Mouse (Mus musculus) midbrain, embryonic 16.5 days (tissue): ENCODE data around the gene Suz12. TPM values are rescaled to one million over a fixed set of nuclear protein-coding genes. Genes with fewer than 3 reads are reported as not detected.

ENCODE experiments used
- ATAC-seq: fragments of 200-750 bp; cut with Nextera tagmentation; 2 replicates; pipeline ENCODE4 v1.8.0; 2017; ENCODE audit warnings: moderate TSS enrichment
- H3K27ac ChIP-seq: fragments of 300-500 bp; sonication (generic); 2 replicates; pipeline ENCODE4 v1.5.1; 2014; ENCODE audit warnings: mild to moderate bottlenecking, low read length, mixed read lengths
- H3K27me3 ChIP-seq: fragments of 300-500 bp; sonication (generic); 2 replicates; pipeline ENCODE4 v1.6.1; 2014; ENCODE audit warnings: low read depth, low read length, mixed read lengths; ENCODE audit not compliant: control insufficient read depth, insufficient read depth
- H3K36me3 ChIP-seq: fragments of 300-500 bp; sonication (generic); 2 replicates; pipeline ENCODE4 v1.6.1; 2014; ENCODE audit warnings: mild to moderate bottlenecking, low read length, moderate library complexity, mixed read lengths; ENCODE audit not compliant: control insufficient read depth, insufficient read depth
- H3K4me1 ChIP-seq: fragments of 300-500 bp; sonication (generic); 2 replicates; pipeline ENCODE4 v1.6.1; 2014; ENCODE audit warnings: mild to moderate bottlenecking, low read length, mixed read lengths; ENCODE audit not compliant: control insufficient read depth, insufficient read depth
- H3K4me2 ChIP-seq: fragments of 300-500 bp; sonication (generic); 2 replicates; pipeline ENCODE4 v1.6.1; 2014; ENCODE audit warnings: mild to moderate bottlenecking, low read length, mixed read lengths
- H3K4me3 ChIP-seq: fragments of 300-500 bp; sonication (generic); 2 replicates; pipeline ENCODE4 v1.5.1; 2014; ENCODE audit warnings: low read depth, mild to moderate bottlenecking, low read length, moderate library complexity, mixed read lengths
- H3K9ac ChIP-seq: fragments of 300-500 bp; sonication (generic); 2 replicates; pipeline ENCODE4 v1.6.1; 2014; ENCODE audit warnings: low read depth, low read length, mixed read lengths
- H3K9me3 ChIP-seq: fragments of 300-500 bp; sonication (generic); replicated peaks from 2 replicates; pipeline ENCODE4 v1.6.1; 2014; ENCODE audit warnings: mild to moderate bottlenecking, low read length, mixed read lengths; ENCODE audit not compliant: control insufficient read depth, poor library complexity, severe bottlenecking
- WGBS: fragments of 180-500 bp; shearing (Covaris S2); extraction: QIAGEN DNeasy Blood & Tissue Kit; methylation state at CpG from one replicate; pipeline ENCODE4 v1.1.7; 2014; 5-methylcytosine and 5-hydroxymethylcytosine counted together
- polyA plus RNA-seq: library from polyadenylated mRNA; unstranded; fragments of >200 nt; fragmentation: Nextera tagmentation; extraction: Ambion mirVana; gene quantifications from 2 replicates; pipeline ENCODE4 v1.2.1, GENCODE M21; 2015

The Suz12 gene
- 11.7 and 13.2 TPM in 2 replicates for polyA plus RNA-seq

DNA sequence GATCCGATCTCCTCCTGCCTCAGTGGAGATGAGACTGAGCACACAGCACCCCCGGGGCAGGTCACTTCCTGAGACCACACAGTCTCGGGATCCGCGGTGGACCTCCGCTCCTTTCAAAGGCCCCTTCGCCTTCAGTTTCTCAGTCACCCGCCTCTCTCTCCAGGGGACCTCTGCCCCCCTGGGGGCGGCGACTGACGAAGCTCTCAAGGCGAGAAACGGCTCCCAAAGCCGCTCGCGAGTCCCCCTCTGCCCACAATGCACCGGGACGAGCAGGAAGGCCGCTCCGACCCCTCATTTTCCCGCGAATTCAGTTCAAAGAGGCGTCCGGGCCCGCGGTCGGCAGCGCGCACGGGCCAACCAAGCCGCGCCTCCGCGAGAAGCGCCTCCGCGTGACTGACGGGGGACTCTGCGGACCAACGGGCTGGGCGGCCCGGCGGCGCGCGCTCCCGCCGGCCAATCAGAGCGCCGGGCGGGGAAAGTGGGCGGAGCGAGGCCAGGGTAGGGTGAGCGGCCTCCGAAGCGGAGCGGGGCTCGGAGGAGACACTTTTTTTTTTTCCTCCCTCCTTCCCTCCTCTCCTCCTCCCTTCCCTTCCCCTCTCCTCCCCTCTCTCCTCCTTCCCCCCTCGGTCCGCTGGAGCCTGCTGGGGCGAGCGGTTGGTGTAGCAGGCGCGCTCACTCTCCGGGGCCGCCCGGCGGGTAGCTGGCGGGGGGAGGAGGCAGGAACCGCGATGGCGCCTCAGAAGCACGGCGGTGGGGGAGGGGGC lies at the start of gene Suz12:
Gene Suz12 (plus strand): TSS at position 515 of the 764 bp plus-strand sequence.
- Histone ChIP-seq H3K36me3 (no peaks in the 10 kb centered on the region), H3K4me3 (peak within 1 kb of the TSS; percentile 98), H3K27me3 (no peaks in the 10 kb centered on the region), H3K9me3 (no peaks in the 10 kb centered on the region), H3K4me1 (peaks cover 3% of the 10 kb centered on the region), H3K27ac (peak within 1 kb of the TSS; percentile 98), H3K9ac (peak within 1 kb of the TSS; percentile 91), H3K4me2 (peak within 1 kb of the TSS; percentile 91)
- peak; percentile 97 for ATAC-seq
- under 1% methylated on average over 64 of the region's 74 CpGs for WGBS

DNA sequence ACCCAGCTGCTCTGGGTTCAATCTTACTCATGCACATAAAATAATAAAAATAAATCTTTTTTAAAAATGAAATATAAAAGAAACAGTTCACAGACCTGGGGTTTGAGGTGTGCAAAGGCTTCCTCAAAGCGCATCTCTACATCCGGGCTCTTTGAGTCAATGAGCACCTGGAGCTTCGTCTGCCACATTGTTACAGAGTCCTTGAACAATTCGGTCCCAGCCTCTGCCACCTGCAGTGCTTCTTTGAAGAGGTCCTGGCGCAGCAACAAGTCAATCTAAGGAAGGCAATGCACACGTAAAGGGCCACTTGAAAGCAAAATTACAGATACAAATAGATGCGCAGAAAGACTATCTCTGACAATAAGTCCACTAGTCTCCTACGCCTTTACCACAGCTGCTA lies 49.8 kb upstream of the Suz12 start:
- WGBS = 88% methylated on average over 8 of the region's 8 CpGs
- no peaks in the 10 kb centered on the region for H3K4me1 ChIP-seq
- no peak overlapping the region for H3K4me3 ChIP-seq
- H3K36me3 ChIP-seq = peaks cover 35% of the 10 kb centered on the region
- H3K27me3 ChIP-seq = no peaks in the 10 kb centered on the region
- no peak overlapping the region for H3K9ac ChIP-seq
- ATAC-seq = no peak
- H3K9me3 ChIP-seq = no peaks in the 10 kb centered on the region
- no peak overlapping the region for H3K27ac ChIP-seq
- H3K4me2 ChIP-seq = no peak overlapping the region

DNA sequence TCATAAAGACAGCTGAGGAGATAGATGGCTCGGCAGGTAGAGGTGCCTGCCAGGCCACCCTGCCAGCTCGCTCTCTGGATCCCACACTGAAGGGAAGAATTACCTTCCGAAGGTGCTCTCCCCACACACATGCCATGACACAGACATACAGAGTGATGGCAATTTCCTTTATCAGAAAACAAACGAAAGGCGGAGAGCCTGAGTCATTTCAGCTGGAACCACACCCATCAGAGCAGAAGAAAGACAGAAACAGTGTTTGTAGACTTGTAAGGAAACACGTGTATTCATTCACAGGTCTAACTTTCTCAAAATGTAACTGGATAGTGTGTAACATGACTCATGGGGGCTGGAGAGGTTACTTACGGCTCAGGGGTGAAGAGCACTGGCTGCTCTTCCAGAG lies 49.3 kb upstream of the Suz12 start:
- Histone ChIP-seq H3K36me3 (peaks cover 35% of the 10 kb centered on the region), H3K27me3 (no peaks in the 10 kb centered on the region), H3K9me3 (no peaks in the 10 kb centered on the region), H3K9ac (no peak overlapping the region), H3K4me3 (no peak overlapping the region), H3K4me1 (no peaks in the 10 kb centered on the region), H3K27ac (no peak overlapping the region), H3K4me2 (no peak overlapping the region)
- no peak for ATAC-seq
- WGBS = 95% methylated on average over 7 of the region's 7 CpGs

DNA sequence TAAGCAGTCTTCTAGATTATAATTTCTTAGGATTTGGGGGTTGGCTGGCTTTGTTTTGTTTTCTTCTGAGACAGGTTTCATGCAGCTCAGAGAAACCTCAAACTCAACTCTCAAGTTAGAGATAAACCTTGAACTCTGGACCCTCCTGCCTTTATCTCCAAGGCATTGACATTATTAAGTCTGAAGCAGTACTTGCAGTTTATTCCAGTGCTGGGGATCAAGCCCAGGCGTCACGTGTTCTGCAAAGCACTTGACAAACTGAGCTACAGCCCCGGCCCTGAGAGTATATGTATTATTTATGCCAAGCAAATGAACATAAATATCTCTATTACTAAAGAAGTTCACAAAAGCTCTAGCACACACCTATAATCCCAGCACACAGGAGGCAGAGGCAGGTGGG lies 45.6 kb upstream of the Suz12 start:
- Histone ChIP-seq H3K9ac (no peak overlapping the region), H3K36me3 (peaks cover 29% of the 10 kb centered on the region), H3K4me3 (no peak overlapping the region), H3K4me1 (no peaks in the 10 kb centered on the region), H3K4me2 (no peak overlapping the region), H3K27ac (no peak overlapping the region), H3K27me3 (no peaks in the 10 kb centered on the region), H3K9me3 (no peaks in the 10 kb centered on the region)
- ATAC-seq = no peak
- WGBS = 93% methylated on average over 3 of the region's 3 CpGs

DNA sequence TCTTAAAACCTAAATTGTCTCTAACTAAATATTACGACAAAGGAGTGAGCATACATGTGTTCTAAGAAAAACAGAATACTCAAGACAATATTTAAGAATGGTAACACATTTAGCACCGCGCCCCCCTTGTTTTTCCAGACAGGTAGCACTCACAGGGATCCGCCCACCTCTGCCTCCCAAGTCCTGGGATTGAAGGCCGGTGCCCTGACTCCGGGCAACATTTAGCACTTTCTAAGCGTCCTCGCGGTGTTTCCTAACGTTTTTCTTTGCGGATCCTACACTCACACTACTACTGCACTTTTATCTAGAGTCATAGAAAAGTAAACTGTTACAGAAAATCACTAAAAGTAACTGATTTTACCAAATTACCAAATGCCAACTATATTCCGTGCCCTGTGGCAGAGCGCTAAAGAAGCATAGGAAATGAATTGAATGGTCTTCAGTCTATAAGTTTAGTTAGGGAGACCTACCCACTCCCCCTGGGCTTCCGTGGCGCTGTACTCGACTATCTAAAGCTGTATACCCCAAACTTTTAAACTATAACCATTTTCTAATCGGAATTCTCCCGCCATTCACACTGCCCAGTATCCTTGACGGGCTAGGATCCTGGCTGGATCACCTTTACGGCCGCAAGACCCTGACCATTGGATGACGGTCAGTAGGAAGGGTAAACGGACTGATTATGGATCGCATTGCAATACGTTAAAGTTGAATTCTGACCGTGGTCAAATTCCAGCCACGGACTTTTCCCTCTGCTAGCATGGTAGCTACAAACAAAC lies 31.4 kb upstream of the Suz12 start:
- 7% methylated on average over 27 of the region's 27 CpGs for WGBS
- no peaks in the 10 kb centered on the region for H3K27me3 ChIP-seq
- peak overlapping the region; percentile 89 for H3K4me2 ChIP-seq
- H3K27ac ChIP-seq = peak overlapping the region; percentile 62; the same call in 1 of the 2 replicates
- H3K9ac ChIP-seq = peak overlapping the region; percentile 69
- peaks cover 12% of the 10 kb centered on the region for H3K36me3 ChIP-seq
- H3K9me3 ChIP-seq = no peaks in the 10 kb centered on the region
- ATAC-seq = no peak
- peak overlapping the region; percentile 78 for H3K4me3 ChIP-seq
- H3K4me1 ChIP-seq = peaks cover 11% of the 10 kb centered on the region

DNA sequence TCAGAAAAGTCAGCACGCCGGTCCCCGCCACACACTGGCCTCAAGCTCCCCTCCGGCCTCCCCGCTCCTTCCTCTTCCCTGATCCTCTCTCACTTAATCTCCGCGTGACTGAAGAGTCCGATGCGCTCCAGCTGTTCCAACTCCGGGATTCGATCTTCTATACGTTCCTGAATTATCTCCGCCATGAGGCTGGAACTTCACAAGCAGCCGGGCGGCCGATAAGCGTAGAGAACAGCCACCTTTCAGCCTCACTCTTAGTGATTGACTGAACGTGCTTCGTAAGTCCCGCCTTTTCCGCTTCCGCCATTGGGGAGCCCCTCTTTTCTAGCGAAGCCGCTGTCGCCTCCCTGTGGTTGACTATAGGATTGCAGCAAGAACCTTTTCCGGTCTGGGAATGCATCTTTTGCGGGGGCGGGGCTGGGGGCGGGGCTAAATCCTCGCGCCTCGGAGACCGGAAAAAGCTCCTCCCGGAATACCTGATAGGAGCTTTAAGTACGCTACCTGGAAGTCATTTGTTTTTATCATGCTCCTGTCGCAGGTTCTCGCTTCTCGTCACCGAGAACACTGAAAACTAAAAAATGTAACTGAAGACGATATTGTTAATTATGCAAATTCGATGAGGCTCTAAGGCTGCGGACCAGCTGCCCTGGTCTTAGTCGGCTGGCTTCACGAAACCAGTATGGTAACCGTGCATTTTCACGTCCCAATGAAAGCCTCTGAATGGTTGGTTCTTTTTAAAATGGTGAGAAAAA lies 30.6 kb upstream of the Suz12 start, which contains the start of gene Utp6:
Gene Utp6 (minus strand): TSS at position 266 of the 752 bp plus-strand sequence.
- WGBS = under 1% methylated on average over 46 of the region's 46 CpGs
- peak within 1 kb of the TSS; percentile 62; the same call in 1 of the 2 replicates for H3K27ac ChIP-seq

DNA sequence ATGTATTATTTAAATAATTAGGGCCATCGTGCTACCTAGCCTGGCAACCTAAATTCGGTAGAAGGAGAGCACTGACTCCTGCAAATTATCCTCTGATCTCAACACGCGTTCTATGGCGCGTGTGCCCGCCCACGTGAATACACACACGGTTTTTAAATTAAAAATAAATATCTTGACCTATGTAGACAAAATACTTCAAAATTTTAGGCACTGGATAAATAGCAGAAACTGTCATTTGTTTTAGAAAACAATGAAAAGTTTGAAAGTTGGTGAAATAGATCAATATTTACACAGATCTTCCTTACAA lies 30.1 kb upstream of the Suz12 start:
- Histone ChIP-seq H3K4me1 (peaks cover 11% of the 10 kb centered on the region), H3K36me3 (peaks cover 9% of the 10 kb centered on the region), H3K9me3 (no peaks in the 10 kb centered on the region), H3K27me3 (no peaks in the 10 kb centered on the region), H3K4me2 (peak overlapping the region; percentile 52), H3K27ac (no peak overlapping the region), H3K9ac (peak overlapping the region; percentile 36; the same call in 1 of the 2 replicates), H3K4me3 (peak overlapping the region; percentile 78)
- peak; percentile 54 for ATAC-seq
- WGBS = 2% methylated on average over 9 of the region's 9 CpGs

More for the DNA sequence above, 30.6 kb upstream of the Suz12 start, which contains the start of gene Utp6:
- peaks cover 11% of the 10 kb centered on the region for H3K4me1 ChIP-seq
- no peaks in the 10 kb centered on the region for H3K27me3 ChIP-seq
- H3K9ac ChIP-seq = peak within 1 kb of the TSS; percentile 69
- ATAC-seq = peak; percentile 97
- peak within 1 kb of the TSS; percentile 89 for H3K4me2 ChIP-seq
- H3K36me3 ChIP-seq = peaks cover 11% of the 10 kb centered on the region
- H3K9me3 ChIP-seq = no peaks in the 10 kb centered on the region
- H3K4me3 ChIP-seq = peak within 1 kb of the TSS; percentile 78

DNA sequence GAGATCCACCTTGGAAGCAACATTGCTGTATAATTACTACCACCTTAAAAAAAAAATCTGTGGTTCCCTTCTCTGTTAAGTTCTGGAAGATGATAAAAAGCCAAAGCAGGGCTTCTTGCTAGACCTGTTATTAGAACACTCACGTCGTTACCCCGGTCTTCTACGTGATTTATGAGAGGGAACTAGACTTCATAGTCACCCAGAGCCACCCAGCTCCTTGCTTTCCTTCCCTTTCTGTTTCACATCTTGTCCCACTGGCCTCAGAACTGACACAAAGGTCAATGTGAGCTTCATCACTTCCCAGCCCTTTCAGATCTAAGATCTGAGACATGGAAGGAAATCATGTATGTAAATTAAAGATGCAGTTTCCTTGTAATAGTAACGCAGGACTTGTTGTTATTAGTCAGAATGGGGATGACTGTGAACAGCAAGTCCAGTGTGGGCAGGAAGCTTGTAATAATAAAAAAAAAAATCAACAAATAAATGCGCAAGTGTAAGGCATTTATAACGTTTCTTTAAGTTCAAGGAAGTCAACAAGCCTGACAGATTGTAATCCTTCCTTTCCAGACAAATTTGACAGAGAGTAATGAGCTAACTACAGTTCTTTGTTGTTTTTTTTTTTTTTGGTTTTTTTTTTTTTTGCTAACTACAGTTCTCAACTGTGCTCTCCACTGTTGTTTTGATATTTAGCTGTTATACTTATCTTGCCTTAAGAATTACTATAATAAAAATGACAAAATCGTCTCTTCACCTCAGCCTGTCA lies 29.5 kb upstream of the Suz12 start:
- ATAC-seq = no peak
- Histone ChIP-seq H3K4me3 (no peak overlapping the region), H3K9ac (no peak overlapping the region), H3K4me1 (peaks cover 11% of the 10 kb centered on the region), H3K36me3 (peaks cover 3% of the 10 kb centered on the region; the same call in 1 of the 2 replicates), H3K27me3 (no peaks in the 10 kb centered on the region), H3K4me2 (0 out of 2 replicates have a peak overlapping the region, but pooled peaks have one; percentile 2), H3K27ac (no peak overlapping the region), H3K9me3 (no peaks in the 10 kb centered on the region)
- WGBS = 77% methylated on average over 8 of the region's 8 CpGs
